Mouse (Mus musculus) liver, adult (tissue): ENCODE results near the gene Ugdh.

Experiments
- GATA4 ChIP-seq: IDR thresholded peaks from 2 replicates; pipeline ENCODE4 v1.6.1; 2014; ENCODE audit warnings: mild to moderate bottlenecking, low read length; ENCODE audit not compliant: insufficient replicate concordance

The Ugdh gene

DNA sequence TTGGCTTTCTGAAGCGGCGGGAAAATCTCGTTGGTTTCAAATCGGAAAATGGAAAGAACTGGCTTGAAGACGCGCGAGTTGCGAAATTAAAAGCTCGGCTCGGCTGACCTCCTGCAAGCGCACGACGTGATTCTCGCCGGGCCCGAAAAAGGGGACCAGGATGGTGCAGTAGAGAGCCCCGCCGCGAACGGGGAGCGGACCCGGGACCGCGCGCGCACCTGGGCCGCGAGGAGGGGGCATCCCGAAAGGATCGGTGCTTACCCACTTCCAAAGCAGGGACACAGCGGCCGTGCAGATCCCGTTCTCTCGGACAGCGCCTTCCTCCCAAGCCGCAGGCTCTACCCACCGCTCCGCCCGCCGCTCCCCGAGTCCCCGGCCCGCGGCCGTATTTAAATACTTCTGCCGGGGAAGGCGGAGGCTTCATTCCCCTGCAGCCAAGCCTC, 365 bp downstream of the Ugdh start:
- TF ChIP-seq GATA4 = no peak

- no peak for TF ChIP-seq GATA4
Measured at GRCm38 (mm10) chr5:65434471-65435362, 1.0 kb downstream of the Ugdh start.

- no peak for TF ChIP-seq GATA4
Measured at GRCm38 (mm10) chr5:65429441-65429840, 6.3 kb downstream of the Ugdh start.

DNA sequence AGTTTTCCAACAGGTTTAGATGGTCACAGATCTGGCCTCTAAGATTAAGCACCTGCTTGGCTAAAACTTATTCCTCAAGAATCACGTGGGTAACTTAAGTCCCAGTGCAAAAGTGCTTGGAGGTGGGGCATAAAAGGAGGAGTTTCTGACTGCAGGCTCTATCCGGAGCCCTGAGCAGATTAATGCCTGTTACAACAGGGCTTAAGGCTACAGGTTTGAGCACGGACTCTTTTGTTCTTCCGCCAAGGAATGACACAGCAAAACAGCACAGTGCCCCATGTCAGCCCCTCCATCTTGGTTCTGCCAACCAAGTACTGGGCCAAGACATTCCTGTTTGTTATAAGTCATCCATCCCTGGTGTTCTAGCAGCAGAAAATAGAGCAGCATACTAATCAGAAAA, 7.4 kb downstream of the Ugdh start:
- no peak for TF ChIP-seq GATA4

- TF ChIP-seq GATA4 = peak; percentile 79
Measured at GRCm38 (mm10) chr5:65425251-65425650, 10.5 kb downstream of the Ugdh start.

GRCm38 (mm10) chr5:65424215-65424614, 11.5 kb downstream of the Ugdh start:
- TF ChIP-seq GATA4 = peak; percentile 89

GRCm38 (mm10) chr5:65422803-65423202, 12.9 kb downstream of the Ugdh start:
- TF ChIP-seq GATA4 = no peak

GRCm38 (mm10) chr5:65420822-65421221, 14.9 kb downstream of the Ugdh start:
- peak; percentile 44; the same call in 1 of the 2 replicates for TF ChIP-seq GATA4

GRCm38 (mm10) chr5:65419136-65419535, 16.6 kb downstream of the Ugdh start:
- no peak for TF ChIP-seq GATA4

GRCm38 (mm10) chr5:65415653-65416458, 19.9 kb downstream of the Ugdh start:
- TF ChIP-seq GATA4 = peak; percentile 91; the same call in 1 of the 2 replicates

DNA sequence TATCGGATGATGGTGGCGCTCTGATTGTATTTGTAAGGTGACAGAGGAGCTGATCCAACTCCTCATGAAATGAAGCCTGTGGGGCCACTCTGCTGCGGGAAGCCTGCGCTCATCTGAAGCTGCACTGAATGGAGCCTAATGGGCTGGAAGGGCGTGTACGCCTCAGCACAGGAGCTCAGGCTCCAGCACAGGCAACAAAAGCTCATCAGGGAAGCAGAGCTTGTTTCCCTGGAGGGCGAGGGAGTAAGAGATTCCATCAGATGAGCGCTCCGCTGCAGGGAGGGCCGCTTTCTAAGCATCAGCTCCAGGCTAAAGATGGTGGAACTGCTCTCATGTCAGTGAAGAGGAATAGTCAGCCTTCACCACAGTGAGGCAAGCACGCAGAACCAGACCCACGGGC, 27.8 kb downstream of the Ugdh start:
- no peak for TF ChIP-seq GATA4

DNA sequence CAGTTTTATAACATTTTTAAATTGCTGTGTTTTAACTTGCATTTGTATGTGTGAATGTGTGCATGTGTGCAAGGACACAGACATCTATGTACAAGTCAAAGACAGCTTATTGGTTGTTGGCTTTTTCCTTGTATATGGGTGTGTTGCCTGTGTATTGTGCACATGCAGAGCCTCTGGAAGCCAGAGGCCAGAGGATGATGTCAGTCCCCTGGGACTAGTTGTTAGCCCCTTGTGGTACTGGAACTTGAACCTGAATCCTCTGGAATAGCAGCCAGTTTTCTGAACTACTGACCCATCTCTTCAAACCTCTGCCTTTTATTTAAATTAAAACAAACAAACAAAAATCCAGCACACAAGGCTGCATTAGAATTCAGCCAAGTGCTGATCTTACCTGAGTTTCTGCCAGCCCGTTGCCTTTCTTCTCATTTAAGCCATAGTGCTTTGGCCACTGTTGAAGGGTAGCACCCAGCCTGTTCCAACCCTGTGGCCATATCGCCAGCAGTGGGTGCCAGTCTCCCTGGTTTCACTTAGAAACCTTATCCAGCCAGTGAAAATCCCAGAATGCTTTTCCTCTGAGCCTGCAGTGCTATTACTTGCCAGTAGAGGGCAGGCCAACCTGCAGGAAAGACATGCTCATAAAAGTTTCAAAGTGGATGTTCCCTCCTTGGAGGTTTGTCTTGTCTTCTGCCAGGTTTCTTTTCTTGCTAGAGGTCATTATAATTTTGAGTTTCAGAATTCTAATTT, 34.3 kb downstream of the Ugdh start:
- no peak for TF ChIP-seq GATA4

GRCm38 (mm10) chr5:65394425-65394824, 41.3 kb downstream of the Ugdh start:
- TF ChIP-seq GATA4 = no peak

DNA sequence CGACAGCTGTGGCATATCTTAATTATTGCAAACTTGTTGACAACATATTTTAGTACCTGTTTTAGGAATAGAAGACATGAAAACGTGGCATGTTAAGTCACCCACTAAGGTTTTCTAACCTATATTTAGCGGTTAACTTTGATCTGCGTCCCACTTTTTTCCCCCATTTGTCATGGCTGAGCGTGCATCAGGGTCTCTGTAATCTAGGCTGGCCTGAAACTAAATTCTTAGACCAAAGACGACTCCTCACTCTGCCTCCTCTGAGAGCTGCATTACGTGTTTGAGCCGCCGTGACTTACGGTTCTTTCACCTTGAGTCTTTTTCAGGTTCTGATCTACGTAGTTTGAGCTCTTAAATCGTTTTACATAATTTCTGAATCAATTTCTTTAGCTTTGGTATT, 44.0 kb downstream of the Ugdh start:
- no peak for TF ChIP-seq GATA4
